Mouse (Mus musculus) adrenal gland, postnatal 36 days (tissue): ENCODE measurements around the gene Ccdc6. TPM values are rescaled to one million over a fixed set of nuclear protein-coding genes. Genes with fewer than 3 reads are reported as not detected.

Experiments used
- DNase-seq, 2 experiments: peaks; one replicate each; pipeline ENCODE4 v3.0.0; 2021; ENCODE audit warnings: mixed read lengths in 1 of 2
- total RNA-seq, 2 experiments: library from RNA; stranded (reverse); gene quantifications; 2 replicates each; pipeline ENCODE4 v1.2.3; 2021

The Ccdc6 gene
- total RNA-seq, 2 experiments from 2014 or later = 50.2 to 98.3 TPM

- DNase-seq = no peak
Observed at GRCm38 (mm10) chr10:70132087-70132560, 35.2 kb downstream of the Ccdc6 start.

DNA sequence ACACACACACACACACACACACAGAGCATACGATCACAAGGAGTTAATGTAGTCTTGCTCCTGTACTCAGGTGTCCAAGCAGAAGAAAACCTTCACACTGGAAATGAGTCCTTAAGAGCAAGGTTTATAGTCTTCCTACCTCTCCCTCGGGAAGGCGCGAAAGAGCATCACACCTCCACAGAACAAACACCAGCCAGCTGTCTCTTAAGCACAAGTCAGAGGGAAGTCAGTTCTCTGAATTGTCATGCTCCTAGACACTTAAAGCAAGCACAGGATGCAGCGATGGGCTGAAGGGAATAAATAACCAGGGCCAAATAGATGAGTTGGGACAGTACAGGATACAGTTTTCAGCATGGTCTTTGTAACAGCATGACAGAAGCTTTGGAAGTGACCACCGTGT, 35.8 kb downstream of the Ccdc6 start:
- no peak for DNase-seq

GRCm38 (mm10) chr10:70133188-70133587, 36.3 kb downstream of the Ccdc6 start:
- no peak for DNase-seq

GRCm38 (mm10) chr10:70135680-70136079, 38.8 kb downstream of the Ccdc6 start:
- peak; percentile 49 to 54 for DNase-seq

DNA sequence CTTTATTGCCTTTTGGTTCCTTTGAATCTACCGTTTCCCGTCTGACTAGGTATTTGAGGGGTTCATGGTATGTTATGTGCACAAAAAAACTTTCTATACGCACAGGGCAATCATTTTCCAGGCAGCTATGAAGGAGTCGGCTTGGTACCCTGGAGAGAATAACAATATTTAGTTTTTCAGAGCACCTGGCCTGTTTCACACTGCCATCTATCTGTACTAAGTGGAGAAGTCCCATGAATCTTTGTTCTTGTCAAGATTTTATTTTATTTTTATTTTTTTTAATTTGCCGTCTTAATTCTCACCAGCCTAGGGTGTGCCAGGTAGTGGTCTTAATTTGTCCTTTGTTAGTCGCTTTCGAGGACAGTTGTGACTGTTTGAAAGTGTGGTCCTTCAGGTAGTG, 40.7 kb downstream of the Ccdc6 start:
- no peak for DNase-seq

GRCm38 (mm10) chr10:70138150-70138549, 41.2 kb downstream of the Ccdc6 start:
- no peak for DNase-seq

DNA sequence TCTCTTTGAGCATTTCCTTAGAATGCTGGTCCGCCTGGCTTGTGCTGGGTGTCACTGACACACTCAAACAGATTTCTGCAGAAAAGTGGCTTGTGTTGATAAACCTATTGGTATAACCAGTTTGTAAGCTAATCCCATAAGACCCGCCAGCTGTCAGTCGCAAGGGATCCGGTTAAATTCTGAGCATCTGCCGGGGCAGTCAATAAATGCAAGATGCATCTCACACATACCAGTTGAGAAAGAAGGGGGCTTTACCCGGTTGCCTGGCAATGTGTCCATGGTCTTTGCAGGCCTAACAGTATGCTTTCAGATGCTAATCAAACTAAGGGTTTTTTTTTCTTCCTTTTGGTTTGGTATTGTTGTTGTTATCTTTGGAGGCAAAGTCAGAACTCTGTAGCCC, 42.4 kb downstream of the Ccdc6 start:
- no peak for DNase-seq

DNA sequence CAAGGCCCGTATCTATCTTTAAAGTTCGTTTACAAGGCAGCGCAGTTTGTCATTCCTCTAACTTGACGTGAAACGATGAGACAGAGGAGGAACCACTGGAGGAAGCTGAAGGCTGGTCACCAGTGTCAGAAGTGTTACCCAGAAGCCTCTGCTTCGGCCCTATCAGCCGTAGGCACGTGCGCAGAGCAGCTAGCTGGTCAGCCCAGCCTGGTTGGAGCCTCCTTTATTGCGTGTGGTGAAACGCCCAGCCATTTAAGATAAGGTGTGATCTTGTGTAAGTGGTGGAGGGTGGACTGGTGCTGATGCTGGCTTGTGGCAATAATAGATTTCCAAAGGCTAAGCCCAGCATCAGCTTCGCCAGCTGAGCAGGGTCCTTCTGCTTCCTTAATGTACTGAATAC, 43.5 kb downstream of the Ccdc6 start:
- DNase-seq = no peak

DNA sequence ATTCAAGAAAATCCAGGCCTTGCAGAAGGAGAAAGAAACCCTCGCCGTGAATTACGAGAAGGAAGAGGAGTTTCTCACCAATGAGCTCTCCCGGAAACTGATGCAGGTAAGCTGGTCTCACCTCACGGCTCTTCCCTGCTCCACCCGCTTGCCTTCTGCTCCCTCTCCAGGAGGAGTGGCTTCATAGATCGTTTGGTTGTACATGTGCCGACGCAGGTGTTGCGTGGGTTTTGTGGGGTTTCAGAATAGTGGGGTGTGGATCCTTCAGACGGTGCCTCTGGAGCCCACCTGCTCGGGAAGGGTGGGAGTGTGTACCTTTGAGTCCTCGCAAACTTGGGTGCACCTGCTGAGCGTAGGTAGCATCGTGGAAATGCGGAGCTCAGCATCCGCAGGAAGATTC, 45.7 kb downstream of the Ccdc6 start:
- no peak for DNase-seq

- no peak for DNase-seq
Observed at GRCm38 (mm10) chr10:70144004-70144557, 47.2 kb downstream of the Ccdc6 start.

DNA sequence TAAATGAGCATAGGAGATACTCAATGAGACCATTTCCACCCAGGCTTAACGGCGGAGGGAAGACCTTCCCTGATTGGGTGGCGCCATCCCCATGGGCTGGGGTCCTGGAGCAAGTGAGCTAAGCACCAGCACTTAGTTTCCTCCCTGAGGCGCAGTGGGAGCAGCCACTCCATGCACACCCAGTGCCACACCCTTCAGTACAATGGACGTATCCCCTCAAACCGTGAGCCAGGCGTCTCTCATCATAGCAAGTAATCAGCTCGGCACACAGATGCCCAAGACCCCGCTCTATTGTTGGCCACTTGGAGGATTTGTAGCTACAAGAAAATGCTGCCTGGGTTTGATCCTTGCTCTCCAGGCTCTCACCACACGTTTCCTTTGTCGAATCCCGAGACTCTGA, 49.0 kb downstream of the Ccdc6 start:
- DNase-seq = no peak

DNA sequence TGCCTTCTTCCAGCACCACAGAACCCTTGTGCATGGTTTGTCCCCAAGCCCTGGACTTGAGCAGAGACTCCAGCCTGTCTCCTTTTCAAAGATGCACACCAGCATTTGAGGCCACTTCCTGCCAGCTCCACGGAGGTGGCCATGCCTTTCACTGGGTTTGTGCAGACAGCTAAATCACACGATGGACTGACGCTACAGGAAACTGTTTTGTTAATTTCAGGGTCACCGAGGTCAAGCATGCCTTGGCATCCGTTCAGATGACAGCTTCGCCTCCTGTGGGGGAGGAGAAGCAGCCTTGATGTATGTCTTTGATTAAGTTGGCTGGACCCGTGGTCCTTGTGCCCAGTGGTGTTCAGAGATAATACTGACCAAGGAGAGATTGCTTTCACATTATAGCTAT, 52.2 kb downstream of the Ccdc6 start:
- peak; percentile 32 to 35 for DNase-seq

GRCm38 (mm10) chr10:70150301-70150700, 53.4 kb downstream of the Ccdc6 start:
- DNase-seq = no peak

- no peak for DNase-seq
Observed at GRCm38 (mm10) chr10:70151171-70151570, 54.2 kb downstream of the Ccdc6 start.

DNA sequence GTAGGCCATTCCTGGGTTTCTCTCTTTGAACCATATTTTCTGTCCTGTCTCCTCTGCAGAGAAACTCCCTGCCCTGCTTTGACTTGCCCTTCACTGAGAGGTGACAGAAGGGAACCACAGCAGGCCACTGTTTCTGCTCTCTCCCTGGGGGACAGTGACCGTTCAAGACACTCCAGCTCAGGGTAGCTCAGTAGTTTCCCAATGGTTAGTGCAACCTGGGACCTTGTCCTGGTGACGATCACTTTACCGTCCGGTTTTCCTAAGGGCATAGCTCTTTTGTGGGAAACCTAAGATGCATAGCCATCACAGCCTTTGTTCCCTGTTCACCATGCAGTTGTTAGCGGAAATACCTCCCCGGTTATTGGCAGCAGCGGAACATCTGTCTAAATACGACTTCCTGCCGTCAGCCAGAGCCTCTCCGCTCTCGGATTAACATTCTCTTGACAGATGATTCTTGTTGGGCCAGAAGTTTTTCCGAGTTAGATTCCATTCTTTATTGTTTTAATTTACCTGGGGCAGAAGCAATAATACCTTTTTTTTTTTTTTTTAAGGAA, 55.3 kb downstream of the Ccdc6 start:
- peak in 1 of 2 experiments; percentile 12 for DNase-seq

DNA sequence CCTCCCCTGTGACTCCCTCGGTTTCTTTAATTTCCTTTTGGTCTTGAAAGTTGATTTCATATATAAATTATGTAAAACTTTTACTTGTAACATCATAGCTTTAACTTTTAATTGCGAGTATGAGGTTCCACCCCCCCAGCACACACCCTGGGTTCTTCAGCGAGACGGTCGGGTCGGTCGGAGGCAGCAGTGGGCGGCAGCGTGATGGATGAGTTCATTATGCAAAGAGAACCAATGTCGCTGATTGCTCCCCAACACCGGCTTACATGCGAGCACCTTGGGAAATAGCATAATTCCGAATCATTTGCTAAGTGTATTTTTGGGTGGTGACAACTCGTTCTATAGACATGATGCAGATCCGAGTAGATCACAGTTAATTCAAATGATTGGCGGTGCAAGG, 56.9 kb downstream of the Ccdc6 start:
- DNase-seq = no peak

DNA sequence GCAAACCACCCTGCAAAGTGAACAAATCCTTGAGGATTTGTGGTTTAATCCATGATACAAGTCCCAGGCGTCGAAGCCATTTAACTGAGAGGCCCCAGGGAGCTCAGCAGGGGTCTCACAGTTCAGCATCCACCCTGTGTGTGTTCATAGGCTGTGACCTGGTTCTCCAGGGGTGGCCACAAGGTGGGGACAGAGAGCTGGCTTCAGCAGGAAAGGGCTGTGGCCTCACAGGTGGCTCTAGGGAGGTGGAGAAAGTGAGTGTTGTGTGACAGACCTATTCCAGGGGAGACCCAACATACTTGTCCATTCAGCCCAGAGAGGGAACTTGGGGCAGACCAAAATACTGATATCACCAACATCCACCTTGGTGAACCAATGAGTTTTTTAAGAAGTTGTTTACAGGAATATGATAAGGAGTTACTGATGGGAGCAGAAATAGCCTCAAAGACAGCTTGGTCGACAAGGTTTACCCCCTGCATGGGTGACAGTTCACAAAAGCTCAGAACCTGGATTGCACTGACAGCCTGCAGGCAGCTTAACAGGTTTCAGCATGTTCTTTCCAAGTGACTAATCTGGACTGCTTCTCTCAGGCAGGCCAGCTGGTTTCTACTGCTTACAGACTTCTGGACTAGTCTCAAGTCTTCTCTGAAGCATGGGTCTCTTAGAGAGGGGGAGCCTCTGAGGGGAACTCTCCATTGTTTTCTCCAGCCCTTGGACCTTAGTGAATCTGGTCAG, 59.7 kb downstream of the Ccdc6 start:
- peak; percentile 46 to 62 for DNase-seq

- peak; percentile 27 to 50 for DNase-seq
Observed at GRCm38 (mm10) chr10:70159651-70160320, 62.9 kb downstream of the Ccdc6 start.

GRCm38 (mm10) chr10:70160811-70161210, 63.9 kb downstream of the Ccdc6 start:
- peak; percentile 70 to 71 for DNase-seq

- no peak for DNase-seq
Observed at GRCm38 (mm10) chr10:70161504-70161903, 64.6 kb downstream of the Ccdc6 start.

- no peak for DNase-seq
Observed at GRCm38 (mm10) chr10:70163681-70164080, 66.8 kb downstream of the Ccdc6 start.

DNA sequence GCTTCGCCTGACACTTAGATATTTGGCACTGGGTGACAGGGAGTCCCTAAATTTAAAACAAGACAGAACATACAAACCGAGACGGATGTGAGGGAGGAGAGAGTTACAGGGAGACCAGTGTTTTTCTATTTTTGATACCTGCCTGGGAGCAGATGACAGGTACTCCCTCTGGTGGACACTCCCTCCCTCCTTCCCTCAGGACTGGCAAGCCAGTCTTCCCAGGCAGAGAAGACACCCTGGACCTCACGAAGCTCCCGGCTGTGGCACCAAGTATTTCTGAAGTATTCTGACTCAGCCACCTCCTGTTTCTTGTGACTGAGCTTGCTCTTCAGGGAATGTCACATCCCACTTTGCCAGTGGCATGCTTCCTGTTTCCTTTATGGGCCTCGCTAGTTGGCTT, 69.0 kb downstream of the Ccdc6 start:
- no peak for DNase-seq

DNA sequence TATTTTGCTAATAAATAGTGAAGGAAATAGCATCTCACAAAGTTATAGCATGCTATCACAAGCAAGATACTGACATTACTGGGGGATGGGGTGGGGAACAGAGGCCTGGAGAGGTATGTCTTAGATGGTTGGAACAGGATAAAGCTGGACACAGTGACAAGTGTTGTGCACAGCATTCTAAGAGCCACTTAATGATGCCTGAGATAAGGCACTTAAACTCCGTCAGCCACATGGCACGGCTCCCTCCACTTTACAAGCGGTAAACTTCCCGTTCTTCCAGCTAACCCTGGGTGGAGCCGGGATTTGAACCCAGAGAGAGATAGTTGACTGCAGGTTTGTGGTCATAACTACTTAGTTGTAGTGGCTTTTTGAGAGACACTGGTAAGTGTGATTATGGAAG, 69.5 kb downstream of the Ccdc6 start:
- no peak for DNase-seq
